Mouse (Mus musculus) cerebellum, postnatal 14 days (tissue): ENCODE measurements around the gene Ess2.
A peak's percentile ranks its signal among the peaks of the same experiment; 100 is the strongest.

Experiments
- DNase-seq, 2 experiments: peaks; one replicate each; pipeline ENCODE4 v3.0.0; 2021; ENCODE audit warnings: mixed read lengths in 2 of 2

Gene Ess2

DNA sequence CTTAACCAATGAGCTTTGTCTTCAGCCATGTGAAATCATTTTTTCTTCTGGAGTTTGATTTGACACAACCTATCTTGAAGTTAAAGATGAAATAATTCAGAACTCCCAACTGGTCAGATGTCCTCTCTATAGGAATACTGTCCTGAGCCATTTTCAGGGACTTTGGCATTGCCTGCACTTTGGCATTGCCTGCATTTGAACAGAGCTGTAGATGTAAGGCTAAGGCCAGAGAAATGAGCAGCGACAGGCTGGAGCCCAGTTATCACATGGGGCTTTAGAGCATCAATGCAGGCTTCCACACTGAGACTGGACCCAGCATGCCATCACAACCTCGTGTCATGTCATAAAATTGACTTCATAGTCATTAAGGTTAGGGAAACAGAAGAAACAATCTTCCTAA lies 57.9 kb downstream of the Ess2 start:
- DNase-seq, result no peak

DNA sequence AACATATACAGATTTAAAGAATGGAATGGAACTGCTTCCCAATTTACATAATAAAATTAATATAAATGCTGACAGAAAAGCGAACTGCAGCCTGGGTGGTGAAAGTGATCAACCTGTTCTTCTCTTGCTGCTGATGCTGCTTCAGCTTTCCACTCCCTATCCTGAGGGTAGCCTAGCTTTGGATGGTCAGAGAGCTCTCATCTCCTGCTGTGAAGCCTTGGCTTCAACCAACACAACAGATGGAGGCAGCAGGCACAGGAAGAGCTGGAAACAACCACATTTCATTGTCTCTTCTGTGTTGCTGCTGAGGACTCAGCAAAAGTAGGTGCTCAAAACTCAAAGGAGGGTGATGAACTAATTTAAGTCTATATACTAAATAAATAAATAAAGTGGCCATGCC lies 59.3 kb downstream of the Ess2 start:
- peak; percentile 88 to 94 for DNase-seq

DNA sequence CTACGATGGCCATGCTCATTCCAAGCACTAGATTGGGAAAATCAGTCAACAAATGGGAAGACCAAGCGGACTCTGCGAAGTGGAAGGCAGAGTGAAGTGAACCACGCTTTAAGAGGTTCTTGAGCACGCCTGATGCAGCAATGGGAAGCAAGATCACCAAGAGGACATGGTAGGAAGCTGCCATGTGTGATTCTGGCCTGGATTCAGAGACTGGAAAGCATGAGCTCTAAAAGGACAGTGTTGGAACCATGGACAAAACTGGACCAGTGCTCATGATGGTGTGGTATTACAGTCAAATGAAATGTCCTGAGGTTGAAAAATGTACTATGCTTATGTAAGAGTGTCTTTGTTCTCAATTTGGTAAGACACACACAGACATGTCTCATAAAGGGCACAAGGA lies 59.8 kb downstream of the Ess2 start:
- no peak for DNase-seq
